Comparison of ENCODE assay signal across 20 mouse cellular contexts in genomic region chr5:16531619-16532277, GRCm38 (mm10).
"Had no signal": no experiment of that assay in that cellular context is flagged by ENCODE, and none has a peak within 500 bp of the region (broad histone marks: within the 10 kb centered on the region; RNA-seq: fewer than 3 reads in every experiment).

No protein-coding gene starts in this region.

- H3K9me3 ChIP-seq: lung, embryonic 15.5 days; midbrain, embryonic 10.5 days; midbrain, embryonic 12.5 days; neural tube, embryonic 13.5 days; neural tube, embryonic 15.5 days had no signal

- H3K27ac ChIP-seq: lung, embryonic 15.5 days; midbrain, embryonic 10.5 days; midbrain, embryonic 12.5 days; neural tube, embryonic 13.5 days; neural tube, embryonic 15.5 days had no signal

- H3K4me3 ChIP-seq: lung, embryonic 15.5 days; midbrain, embryonic 10.5 days; midbrain, embryonic 12.5 days; myocyte; neural tube, embryonic 13.5 days; neural tube, embryonic 15.5 days had no signal

- H3K4me2 ChIP-seq: lung, embryonic 15.5 days; midbrain, embryonic 12.5 days; neural tube, embryonic 13.5 days; neural tube, embryonic 15.5 days had no signal

- H3K4me1 ChIP-seq: lung, embryonic 15.5 days; midbrain, embryonic 10.5 days; midbrain, embryonic 12.5 days; neural tube, embryonic 13.5 days; neural tube, embryonic 15.5 days had no signal

- DNase-seq: lung, adult 2 months; lung, postnatal 14 days; lung, postnatal 36 days; midbrain, embryonic 14.5 days; retina, postnatal 1 day; right cerebral cortex, adult 18-20 months; right cerebral cortex, postnatal 25 days; right cerebral cortex, postnatal 4 days; spleen, adult 18-20 months; thymus, adult 18-20 months; thymus, postnatal 14 days; thymus, postnatal 36 days had no signal

- H3K36me3 ChIP-seq: lung, embryonic 15.5 days; midbrain, embryonic 10.5 days; midbrain, embryonic 12.5 days; neural tube, embryonic 13.5 days; neural tube, embryonic 15.5 days had no signal

- H3K27me3 ChIP-seq: lung, embryonic 15.5 days; midbrain, embryonic 12.5 days; neural tube, embryonic 13.5 days; neural tube, embryonic 15.5 days had no signal

- H3K9ac ChIP-seq: lung, embryonic 15.5 days; midbrain, embryonic 12.5 days; neural tube, embryonic 13.5 days; neural tube, embryonic 15.5 days had no signal

- ATAC-seq: lung, postnatal 0 days; midbrain, embryonic 16.5 days had no signal
